Mouse (Mus musculus) adrenal gland, postnatal 36 days (tissue): ENCODE measurements around the gene Leprot. TPM values are rescaled to one million over a fixed set of nuclear protein-coding genes. Genes with fewer than 3 reads are reported as not detected.

Experiments used
- total RNA-seq, 2 experiments: library from RNA; stranded (reverse); gene quantifications; 2 replicates each; pipeline ENCODE4 v1.2.3; 2021

The Leprot gene
- total RNA-seq, 2 experiments from 2014 or later, result 53.0 to 78.7 TPM

Other genes with a start within 250 kb of the Leprot start
- 1 to 10 TPM; 5.9 to 6.4 TPM for gene Ak4, start 228.4 kb upstream of the Leprot start, total RNA-seq
- gene Dnajc6, start 151.1 kb upstream of the Leprot start, total RNA-seq, result 1 to 10 TPM; 3.3 to 5.2 TPM
- 10 to 100 TPM; 13.8 to 15.8 TPM for gene Lepr, start 69.7 kb downstream of the Leprot start, total RNA-seq
- gene B020004J07Rik, start 196.3 kb downstream of the Leprot start, total RNA-seq, result not detected
- gene C130073F10Rik, start 246.1 kb downstream of the Leprot start, total RNA-seq, result not detected